Mouse (Mus musculus) testis, adult 2 months (tissue): ENCODE results near the gene Apln.

Source experiments
- CTCF ChIP-seq: fragments of 200-500 bp; IDR thresholded peaks from 2 replicates; pipeline ENCODE4 v1.5.1; 2012; ENCODE audit warnings: low read depth, mild to moderate bottlenecking, inconsistent platforms, low read length, moderate library complexity; ENCODE audit not compliant: control insufficient read depth, insufficient read depth, insufficient replicate concordance
- POLR2A ChIP-seq: fragments of 200-500 bp; IDR thresholded peaks from 2 replicates; pipeline ENCODE4 v1.6.1; 2012; ENCODE audit warnings: low read depth, mild to moderate bottlenecking, inconsistent platforms, low read length, moderate library complexity; ENCODE audit not compliant: control insufficient read depth

DNA sequence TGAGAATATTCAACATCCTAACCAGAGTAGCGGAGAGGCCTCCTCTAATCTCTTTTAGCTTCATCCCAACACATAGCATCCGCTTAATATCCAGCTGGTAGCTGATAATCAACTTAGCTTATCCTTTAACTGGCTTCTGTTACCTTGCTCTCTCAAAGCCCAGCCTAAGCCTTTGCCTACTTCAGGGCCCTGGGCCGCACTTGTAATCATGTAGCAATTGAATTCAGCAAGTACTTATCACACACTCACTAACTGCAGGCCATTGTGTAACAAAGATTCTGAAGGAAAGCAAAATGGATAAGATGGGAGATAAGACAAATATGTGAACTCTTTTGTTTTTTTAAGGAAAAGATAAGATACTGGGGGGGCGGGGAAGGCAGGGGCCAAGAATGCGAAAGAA lies 57.6 kb downstream of the Apln start:
- TF ChIP-seq POLR2A, result no peak
- no peak for TF ChIP-seq CTCF
